Mouse (Mus musculus): ENCODE data around the gene Acat3.
A peak's percentile ranks its signal among the peaks of the same experiment; 100 is the strongest.

DNA sequence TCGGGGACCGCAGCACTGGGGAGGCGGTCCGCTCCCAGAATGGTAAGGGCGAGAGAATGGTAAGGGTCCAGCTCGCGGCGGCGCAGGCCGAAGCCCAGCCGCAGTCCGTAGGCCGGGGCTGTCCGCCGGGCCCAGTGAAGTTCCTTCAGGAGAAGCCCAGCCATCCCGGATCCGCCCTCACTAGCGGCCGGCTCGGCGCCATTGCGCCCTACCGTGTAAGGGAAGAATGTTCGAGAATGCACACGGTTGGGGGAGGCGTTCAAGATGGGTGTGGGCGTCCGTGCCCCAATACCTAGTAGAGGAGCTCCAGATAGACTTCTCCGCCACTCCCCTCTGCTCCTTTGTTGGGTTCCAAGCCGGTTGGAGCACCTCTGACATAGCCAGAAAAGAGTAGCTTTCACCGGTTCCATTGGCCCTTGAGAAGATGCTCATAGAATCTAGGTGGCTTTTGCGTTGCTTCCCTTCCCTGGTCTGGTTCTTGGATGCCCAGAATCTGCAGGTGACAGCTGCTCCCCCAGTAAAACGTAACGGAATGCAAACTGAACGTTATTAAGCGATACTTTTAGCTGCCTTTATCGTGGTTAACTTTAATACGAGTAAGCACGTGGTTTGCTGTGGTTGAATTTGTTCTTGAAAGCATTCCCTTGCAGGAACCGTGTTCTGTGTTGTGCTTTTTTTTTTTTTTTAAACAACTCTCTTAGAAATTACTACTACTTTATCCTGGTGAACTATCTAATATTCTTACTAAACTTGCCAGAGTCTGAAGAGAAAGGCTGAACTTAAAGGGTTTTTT, 23.6 kb downstream of the Acat3 start:
- TF ChIP-seq CTCF (IDR thresholded peaks at IDR 0.05; ENCODE audit: low read depth) (no peak), EP300 (IDR thresholded peaks at IDR 0.05; ENCODE audit: low read depth) (0 out of 2 replicates have a peak, but pooled peaks have one; percentile 36)

Measured in liver, embryonic 14.5 days (tissue).